Mouse (Mus musculus): Measurements from ENCODE around the gene Dlec1. TPM values are rescaled to one million over a fixed set of nuclear protein-coding genes. Genes with fewer than 3 reads are reported as not detected.

Dlec1 gene
- polyA plus RNA-seq, 1 experiment from 2014 or later = 0.79 TPM

DNA sequence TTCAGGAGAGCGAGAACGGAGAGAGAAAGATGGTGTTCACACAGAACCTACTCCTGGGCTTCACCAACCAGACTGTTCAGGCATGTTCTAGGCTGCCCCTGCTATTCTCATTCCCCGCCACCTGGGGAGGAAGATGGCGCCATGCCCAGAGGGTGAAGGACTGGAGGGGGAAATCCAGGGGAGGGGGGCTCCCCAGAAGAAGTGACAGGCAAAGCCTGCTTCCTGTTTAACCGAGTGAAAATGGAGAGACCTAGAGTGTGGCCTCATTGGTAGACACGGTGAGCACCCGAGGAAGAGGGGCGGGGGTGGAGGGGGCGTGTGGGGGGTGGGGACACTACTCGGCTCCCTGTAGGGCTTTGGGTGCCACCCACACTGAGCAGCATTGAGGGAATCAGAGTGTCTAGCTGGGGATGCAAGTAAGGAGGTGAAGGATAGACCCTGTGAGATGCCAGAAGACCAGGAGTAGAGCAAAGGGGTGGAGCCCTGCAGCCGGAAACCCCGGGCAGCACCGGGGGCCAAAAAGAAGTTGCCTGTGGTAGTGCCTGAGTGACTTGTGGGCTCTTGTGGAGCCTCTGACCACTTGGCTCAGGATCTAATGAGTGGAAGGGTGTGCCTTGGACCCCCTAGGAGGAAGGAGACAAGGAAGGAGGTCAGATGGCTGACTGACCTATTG lies 44.0 kb downstream of the Dlec1 start:
- H3K4me1 ChIP-seq = 0 out of 2 replicates have a peak, but pooled peaks cover 3% of the 10 kb centered on the region
- H3K27ac ChIP-seq = no peak overlapping the region
- WGBS = 83% methylated on average over 13 of the region's 13 CpGs
- H3K27me3 ChIP-seq (replicated peaks) = no peaks in the 10 kb centered on the region
- no peak for ATAC-seq (ENCODE audit: low FRiP score, low read depth)
- H3K36me3 ChIP-seq = no peaks in the 10 kb centered on the region
- no peak overlapping the region for H3K9ac ChIP-seq
- H3K9me3 ChIP-seq = no peaks in the 10 kb centered on the region
- H3K4me2 ChIP-seq (replicated peaks) = no peak overlapping the region
- H3K4me3 ChIP-seq = no peak overlapping the region

DNA sequence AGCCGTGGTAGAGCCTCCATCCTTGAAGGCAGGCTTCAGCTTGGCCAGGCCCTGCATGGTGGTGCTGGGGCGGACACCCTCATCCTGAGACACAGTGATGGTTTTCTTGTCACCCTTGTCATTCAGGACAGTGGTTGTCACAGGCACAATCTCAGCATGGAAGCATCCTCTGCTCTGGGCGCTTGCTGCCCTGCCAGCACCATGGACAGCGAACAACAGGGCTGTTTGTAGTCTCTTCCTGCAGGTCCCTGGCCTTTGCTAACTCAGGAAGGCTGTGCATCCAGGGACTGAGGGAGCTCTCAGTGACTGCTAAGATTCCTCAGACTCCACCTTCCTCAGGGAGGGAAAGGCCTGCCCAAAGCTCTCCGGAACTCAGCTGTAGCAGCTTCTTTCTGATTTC lies 47.3 kb downstream of the Dlec1 start:
- Histone ChIP-seq H3K9me3 (no peaks in the 10 kb centered on the region), H3K27me3 (replicated peaks) (no peaks in the 10 kb centered on the region), H3K4me3 (no peak overlapping the region), H3K4me2 (replicated peaks) (no peak overlapping the region), H3K36me3 (no peaks in the 10 kb centered on the region), H3K4me1 (0 out of 2 replicates have a peak, but pooled peaks cover 3% of the 10 kb centered on the region), H3K27ac (no peak overlapping the region), H3K9ac (no peak overlapping the region)
- 31% methylated on average over 5 of the region's 5 CpGs for WGBS
- no peak for ATAC-seq (ENCODE audit: low FRiP score, low read depth)

DNA sequence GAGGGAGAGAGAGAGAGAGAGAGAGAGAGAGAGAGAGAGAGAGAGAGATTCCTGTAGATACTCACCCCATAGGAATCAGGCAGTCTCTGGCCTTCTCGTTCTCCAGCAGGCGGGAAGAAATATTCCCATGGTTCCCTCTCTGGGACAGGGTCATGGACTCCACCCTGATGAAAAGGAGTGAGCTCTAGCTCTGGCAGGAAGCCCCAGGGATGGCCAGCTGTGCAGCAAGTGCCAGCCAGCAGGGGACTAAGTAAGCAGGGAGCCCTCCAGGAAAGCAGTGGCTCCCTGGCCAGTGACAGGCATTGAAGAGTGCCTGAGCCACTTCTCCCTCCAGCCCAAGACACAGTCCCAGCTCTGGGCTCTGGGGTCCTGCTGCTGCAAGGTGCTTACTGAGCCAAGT lies 49.5 kb downstream of the Dlec1 start:
- H3K4me1 ChIP-seq = 0 out of 2 replicates have a peak, but pooled peaks cover under 1% of the 10 kb centered on the region
- no peak overlapping the region for H3K4me3 ChIP-seq
- 60% methylated on average over 2 of the region's 2 CpGs for WGBS
- peaks cover 8% of the 10 kb centered on the region for H3K27me3 ChIP-seq (replicated peaks)
- no peaks in the 10 kb centered on the region for H3K9me3 ChIP-seq
- no peak for ATAC-seq (ENCODE audit: low FRiP score, low read depth)
- H3K9ac ChIP-seq = no peak overlapping the region
- H3K4me2 ChIP-seq (replicated peaks) = no peak overlapping the region
- no peak overlapping the region for H3K27ac ChIP-seq
- no peaks in the 10 kb centered on the region for H3K36me3 ChIP-seq

DNA sequence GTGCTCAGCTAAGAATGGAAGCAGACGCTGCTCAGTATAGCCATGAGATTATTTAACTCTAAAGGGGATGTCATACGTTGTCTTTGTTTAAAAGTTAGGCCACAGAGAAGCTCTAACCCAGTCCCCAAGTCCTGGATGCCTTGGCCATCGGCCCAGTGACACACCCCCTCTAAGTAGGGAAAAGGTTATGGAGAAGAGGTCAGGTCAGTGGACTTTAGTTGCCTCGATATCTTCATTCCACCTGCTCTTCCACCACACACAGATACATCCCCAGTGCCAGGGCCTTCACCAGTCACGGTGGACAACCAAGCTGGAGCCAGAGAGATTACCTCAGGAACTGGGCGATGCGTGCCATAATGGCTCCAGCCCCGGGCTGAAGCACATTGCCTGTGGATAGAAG lies 53.1 kb downstream of the Dlec1 start:
- no peak for ATAC-seq (ENCODE audit: low FRiP score, low read depth)
- WGBS = 85% methylated on average over 8 of the region's 8 CpGs

DNA sequence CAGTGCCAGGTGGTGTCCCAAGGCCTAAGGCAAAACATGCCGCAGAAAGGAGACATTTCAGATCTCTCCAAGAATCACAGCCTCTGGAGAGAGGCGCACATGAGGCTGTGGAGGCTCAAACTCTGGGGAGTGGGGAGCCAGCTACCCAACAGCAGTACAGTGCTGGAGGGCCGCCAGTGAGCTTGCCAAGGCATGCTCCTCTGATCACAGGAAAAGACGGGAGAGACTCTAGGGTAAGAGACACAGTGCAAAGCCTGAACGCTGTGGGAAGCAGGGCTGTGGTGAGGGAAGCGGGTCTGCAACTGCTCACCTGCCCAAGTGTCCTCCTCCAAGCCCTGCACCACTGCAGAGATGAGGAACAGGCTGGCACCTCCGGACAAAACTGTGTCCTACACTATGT lies 53.5 kb downstream of the Dlec1 start:
- Histone ChIP-seq H3K4me1 (no peaks in the 10 kb centered on the region), H3K27ac (no peak overlapping the region), H3K9me3 (no peaks in the 10 kb centered on the region), H3K4me2 (replicated peaks) (peak overlapping the region; percentile 74), H3K36me3 (no peaks in the 10 kb centered on the region), H3K4me3 (no peak overlapping the region), H3K27me3 (replicated peaks) (peaks cover 20% of the 10 kb centered on the region), H3K9ac (no peak overlapping the region)
- no peak for ATAC-seq (ENCODE audit: low FRiP score, low read depth)
- WGBS = 54% methylated on average over 7 of the region's 7 CpGs

More for the DNA sequence above, 53.1 kb downstream of the Dlec1 start:
- Histone ChIP-seq H3K4me3 (no peak overlapping the region), H3K36me3 (no peaks in the 10 kb centered on the region), H3K27ac (no peak overlapping the region), H3K9ac (no peak overlapping the region), H3K4me2 (replicated peaks) (no peak overlapping the region), H3K4me1 (no peaks in the 10 kb centered on the region), H3K27me3 (replicated peaks) (peaks cover 20% of the 10 kb centered on the region), H3K9me3 (no peaks in the 10 kb centered on the region)

DNA sequence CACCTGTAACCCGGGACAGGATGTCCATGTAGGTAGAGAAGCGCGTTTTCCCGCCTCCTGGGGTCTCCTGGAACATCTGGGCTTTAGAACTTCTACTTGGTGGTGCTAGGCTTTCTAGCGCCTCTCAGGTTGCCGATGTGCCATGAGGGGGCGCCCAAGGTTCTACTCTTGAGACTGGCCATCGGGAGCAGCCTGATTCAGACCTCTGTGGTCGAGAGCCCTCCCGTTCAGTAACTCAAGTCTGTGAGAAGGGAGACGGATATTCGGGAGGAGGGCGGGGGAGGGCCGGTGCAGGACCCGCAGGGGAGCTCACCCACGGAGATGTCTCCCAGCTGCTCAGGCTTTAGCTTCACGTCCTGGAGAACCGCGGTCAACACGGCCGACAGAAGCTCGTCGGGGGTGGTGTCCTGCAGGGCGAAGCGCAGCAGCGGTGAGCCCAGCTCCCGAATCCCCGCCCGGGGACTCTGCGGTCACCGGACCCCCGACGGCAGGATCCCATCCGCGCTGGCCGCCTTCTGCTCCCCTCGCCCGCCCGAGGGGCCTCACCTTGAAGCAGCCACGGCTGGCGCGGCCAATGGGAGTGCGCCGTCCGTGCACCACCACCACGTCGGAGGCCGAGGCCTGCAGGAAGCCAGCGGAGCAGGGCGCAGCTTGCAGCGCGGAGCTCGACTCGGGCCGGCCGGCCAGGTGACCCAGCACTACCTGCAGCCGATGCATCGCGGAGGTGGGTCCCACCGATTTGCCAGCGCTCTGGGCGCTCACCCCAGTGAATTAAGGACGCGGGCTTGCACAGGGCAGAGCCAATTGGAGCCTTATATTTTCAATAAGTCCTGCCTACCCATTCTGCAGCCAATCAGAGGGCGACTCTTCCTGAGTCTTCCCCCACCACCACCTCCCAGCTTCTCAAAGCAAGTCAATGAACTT lies 54.3 kb downstream of the Dlec1 start, which contains the start of gene Acaa1b:
Gene Acaa1b (minus strand): TSS at position 816 of the 924 bp plus-strand sequence.
- peak; percentile 89 for ATAC-seq (ENCODE audit: low FRiP score, low read depth)

DNA sequence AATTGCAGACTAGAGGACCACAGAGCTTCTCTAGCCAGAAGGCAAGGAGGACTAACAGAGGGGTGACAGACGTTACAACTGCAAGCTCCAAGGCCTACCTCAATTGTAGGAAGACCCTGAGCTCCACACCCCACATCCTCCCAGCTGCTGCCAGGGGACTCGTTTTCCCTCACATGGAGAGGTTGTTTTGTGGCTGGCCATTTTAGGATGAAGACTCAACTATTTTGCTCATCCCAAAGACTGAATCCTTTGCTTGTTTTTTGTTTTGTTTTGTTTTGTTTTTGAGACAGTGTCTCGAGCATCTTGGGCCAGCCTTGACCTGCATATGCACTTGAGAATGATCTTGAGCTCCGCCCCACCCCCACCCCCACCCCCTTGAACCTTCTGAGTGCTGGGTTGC lies 56.6 kb downstream of the Dlec1 start, which contains the start of gene Gm47289:
Gene Gm47289 (plus strand): TSS at position 301 of the 400 bp plus-strand sequence.
- no peaks in the 10 kb centered on the region for H3K36me3 ChIP-seq
- no peaks in the 10 kb centered on the region for H3K4me1 ChIP-seq
- H3K27ac ChIP-seq = no peak within 1 kb of the TSS
- 62% methylated on average over 4 of the region's 4 CpGs for WGBS
- H3K4me3 ChIP-seq = no peak within 1 kb of the TSS
- ATAC-seq (ENCODE audit: low FRiP score, low read depth) = no peak
- H3K27me3 ChIP-seq (replicated peaks) = peaks cover 20% of the 10 kb centered on the region
- no peak within 1 kb of the TSS for H3K9ac ChIP-seq
- no peaks in the 10 kb centered on the region for H3K9me3 ChIP-seq
- no peak within 1 kb of the TSS for H3K4me2 ChIP-seq (replicated peaks)

More for the DNA sequence above, 54.3 kb downstream of the Dlec1 start, which contains the start of gene Acaa1b:
- WGBS = 1% methylated on average over 64 of the region's 65 CpGs
- peak within 1 kb of the TSS; percentile 56 for H3K9ac ChIP-seq
- peak within 1 kb of the TSS; percentile 49 for H3K4me3 ChIP-seq
- H3K4me1 ChIP-seq = no peaks in the 10 kb centered on the region
- H3K9me3 ChIP-seq = no peaks in the 10 kb centered on the region
- H3K27me3 ChIP-seq (replicated peaks) = peaks cover 20% of the 10 kb centered on the region
- H3K4me2 ChIP-seq (replicated peaks) = peak within 1 kb of the TSS; percentile 74
- no peak within 1 kb of the TSS for H3K27ac ChIP-seq
- H3K36me3 ChIP-seq = no peaks in the 10 kb centered on the region

DNA sequence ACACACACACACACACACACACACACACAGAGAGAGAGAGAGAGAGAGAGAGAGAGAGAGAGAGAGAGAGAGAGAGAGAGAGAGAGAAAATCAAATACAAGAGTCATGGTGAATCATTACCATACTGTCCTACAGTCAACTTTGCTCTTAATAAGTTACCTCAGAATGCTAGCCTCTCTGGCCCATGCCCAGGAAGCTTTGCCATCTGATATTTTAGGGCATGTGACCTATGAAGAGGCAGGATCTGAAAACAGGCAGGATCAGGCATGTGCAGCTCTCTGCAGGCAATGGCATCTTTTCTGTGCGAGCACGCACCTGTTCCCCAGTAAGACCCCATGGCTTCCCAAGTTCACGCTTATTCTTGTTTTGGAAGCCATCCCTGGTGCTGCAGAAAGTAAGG lies 58.4 kb downstream of the Dlec1 start:
- Histone ChIP-seq H3K4me1 (no peaks in the 10 kb centered on the region), H3K27ac (no peak overlapping the region), H3K27me3 (replicated peaks) (peaks cover 17% of the 10 kb centered on the region), H3K4me3 (no peak overlapping the region), H3K9me3 (no peaks in the 10 kb centered on the region), H3K4me2 (replicated peaks) (no peak overlapping the region), H3K9ac (no peak overlapping the region), H3K36me3 (no peaks in the 10 kb centered on the region)
- WGBS = 88% methylated on average over 3 of the region's 3 CpGs
- ATAC-seq (ENCODE audit: low FRiP score, low read depth) = no peak

DNA sequence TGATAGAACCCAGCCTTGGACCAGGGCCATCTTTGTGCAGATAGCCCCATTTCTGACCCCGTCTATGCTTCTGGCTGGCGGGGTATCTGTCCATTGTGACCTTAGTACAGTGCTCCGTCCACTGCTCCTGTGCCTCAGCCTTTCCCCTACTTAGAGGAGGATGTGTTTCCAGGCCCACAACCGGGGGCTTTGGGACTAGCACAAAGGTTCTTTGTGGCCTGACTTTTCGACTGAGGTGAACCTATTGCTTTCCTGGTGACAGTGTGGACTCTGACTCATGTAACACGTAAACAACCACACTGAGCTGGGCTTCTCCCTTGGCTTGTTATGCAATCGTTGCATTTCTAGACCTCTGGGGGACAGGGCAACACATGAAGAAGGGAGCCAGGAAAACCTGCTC lies 62.5 kb downstream of the Dlec1 start:
- no peak overlapping the region for H3K9ac ChIP-seq
- no peaks in the 10 kb centered on the region for H3K36me3 ChIP-seq
- H3K27ac ChIP-seq = no peak overlapping the region
- no peak overlapping the region for H3K4me3 ChIP-seq
- no peaks in the 10 kb centered on the region for H3K27me3 ChIP-seq (replicated peaks)
- WGBS = 89% methylated on average over 7 of the region's 7 CpGs
- no peaks in the 10 kb centered on the region for H3K9me3 ChIP-seq
- no peak overlapping the region for H3K4me2 ChIP-seq (replicated peaks)
- ATAC-seq (ENCODE audit: low FRiP score, low read depth) = no peak
- no peaks in the 10 kb centered on the region for H3K4me1 ChIP-seq

DNA sequence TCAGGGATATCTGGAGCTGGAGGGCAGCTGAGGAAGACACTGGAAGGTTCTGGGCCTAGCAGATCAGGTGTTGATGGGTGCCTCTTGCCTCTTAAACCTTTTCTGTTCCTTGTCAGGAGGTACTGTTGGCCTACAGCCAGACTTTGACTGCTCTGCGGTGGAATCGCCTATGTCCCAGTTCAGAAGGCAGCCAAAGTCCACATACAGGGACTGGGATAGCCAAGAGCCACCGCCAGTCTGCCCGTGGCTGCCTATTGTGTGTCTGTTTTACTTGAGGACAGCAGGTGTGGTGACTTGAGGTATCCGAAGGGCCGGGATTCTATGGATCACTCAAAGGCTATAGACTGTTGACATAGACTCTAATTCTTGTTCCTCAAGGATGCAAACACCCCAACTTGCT lies 63.3 kb downstream of the Dlec1 start:
- Histone ChIP-seq H3K27ac (no peak overlapping the region), H3K4me2 (replicated peaks) (no peak overlapping the region), H3K27me3 (replicated peaks) (no peaks in the 10 kb centered on the region), H3K9me3 (no peaks in the 10 kb centered on the region), H3K4me1 (no peaks in the 10 kb centered on the region), H3K9ac (no peak overlapping the region), H3K36me3 (no peaks in the 10 kb centered on the region), H3K4me3 (no peak overlapping the region)
- WGBS = 96% methylated on average over 6 of the region's 6 CpGs
- ATAC-seq (ENCODE audit: low FRiP score, low read depth) = no peak

DNA sequence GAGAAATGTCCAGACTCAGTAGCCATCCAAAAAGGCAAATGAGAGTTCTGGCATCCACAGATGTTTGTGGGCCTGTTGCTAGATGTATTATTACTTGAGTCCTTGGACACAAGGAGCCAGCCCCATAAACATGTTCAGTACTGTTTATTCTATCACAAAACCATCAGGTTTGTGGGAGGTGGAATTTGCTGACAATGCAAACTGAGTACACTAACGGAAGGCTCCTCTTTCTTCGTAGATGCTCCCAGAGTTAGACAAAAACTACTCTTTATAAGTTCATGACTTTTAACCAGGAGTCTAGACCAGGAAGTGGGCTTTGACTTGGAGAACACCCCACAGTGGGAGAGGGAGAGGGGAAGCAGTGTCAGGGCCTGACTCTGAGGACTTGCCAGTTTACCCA lies 65.3 kb downstream of the Dlec1 start:
- H3K27ac ChIP-seq = no peak overlapping the region
- H3K36me3 ChIP-seq = no peaks in the 10 kb centered on the region
- no peak overlapping the region for H3K4me3 ChIP-seq
- H3K9ac ChIP-seq = no peak overlapping the region
- H3K4me2 ChIP-seq (replicated peaks) = no peak overlapping the region
- H3K9me3 ChIP-seq = no peaks in the 10 kb centered on the region
- no peaks in the 10 kb centered on the region for H3K4me1 ChIP-seq
- H3K27me3 ChIP-seq (replicated peaks) = no peaks in the 10 kb centered on the region
- no peak for ATAC-seq (ENCODE audit: low FRiP score, low read depth)
- over 99% methylated on average over 2 of the region's 2 CpGs for WGBS

DNA sequence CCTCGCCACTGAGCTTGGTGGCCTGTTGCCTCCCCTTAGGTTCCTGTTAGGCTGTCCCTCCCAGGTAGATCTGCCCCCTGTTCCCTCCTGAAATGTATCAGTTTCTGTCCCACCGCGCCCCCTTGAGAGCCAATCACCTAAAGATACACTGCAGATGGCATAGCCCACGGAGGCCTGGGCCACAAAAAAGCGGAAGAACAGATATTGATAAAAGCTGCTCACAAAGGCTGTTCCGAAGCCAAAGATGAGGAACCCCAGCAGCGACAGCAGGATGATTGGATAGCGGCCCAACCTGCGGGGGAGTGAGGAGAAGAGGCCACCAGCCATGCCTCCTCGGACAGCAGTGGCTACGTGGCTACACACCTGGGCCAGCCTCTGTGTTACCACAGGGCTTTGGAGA lies 77.0 kb downstream of the Dlec1 start:
- no peak overlapping the region for H3K4me3 ChIP-seq
- no peaks in the 10 kb centered on the region for H3K9me3 ChIP-seq
- no peak for ATAC-seq (ENCODE audit: low FRiP score, low read depth)
- H3K27ac ChIP-seq = no peak overlapping the region
- H3K4me2 ChIP-seq (replicated peaks) = no peak overlapping the region
- H3K36me3 ChIP-seq = no peaks in the 10 kb centered on the region
- H3K4me1 ChIP-seq = no peaks in the 10 kb centered on the region; the same call in 1 of the 2 replicates
- H3K27me3 ChIP-seq (replicated peaks) = no peaks in the 10 kb centered on the region
- WGBS = 92% methylated on average over 11 of the region's 11 CpGs
- H3K9ac ChIP-seq = no peak overlapping the region
